Mouse (Mus musculus) cerebellum, postnatal 25 days (tissue): ENCODE data around the gene Tas2r108.

Experiments
- DNase-seq, 2 experiments: peaks; one replicate each; pipeline ENCODE4 v3.0.0; 2021; ENCODE audit warnings: mixed read lengths in 2 of 2

Tas2r108 gene

DNA sequence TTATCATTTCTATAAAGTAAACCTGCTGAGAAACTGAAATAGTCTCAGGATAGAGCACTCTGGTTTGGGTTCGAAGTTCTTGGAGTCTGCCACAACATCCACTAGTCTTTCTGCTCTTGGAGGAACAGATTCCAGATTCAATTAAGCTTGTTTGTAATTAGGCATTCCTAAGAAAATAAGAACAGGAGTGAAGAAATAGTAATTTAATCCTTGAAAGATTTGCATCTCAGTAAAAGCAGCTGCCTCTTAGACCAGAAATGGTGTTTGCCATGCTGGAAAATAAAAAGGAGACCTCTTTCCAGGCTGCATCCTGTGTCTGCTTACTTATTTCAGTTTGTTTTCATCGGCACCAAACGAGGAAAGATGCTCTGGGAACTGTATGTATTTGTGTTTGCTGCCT is at the start of gene Tas2r108:
TSS of gene Tas2r108 (plus strand) at position 301 of the 400 bp plus-strand sequence.
- no peak for DNase-seq

DNA sequence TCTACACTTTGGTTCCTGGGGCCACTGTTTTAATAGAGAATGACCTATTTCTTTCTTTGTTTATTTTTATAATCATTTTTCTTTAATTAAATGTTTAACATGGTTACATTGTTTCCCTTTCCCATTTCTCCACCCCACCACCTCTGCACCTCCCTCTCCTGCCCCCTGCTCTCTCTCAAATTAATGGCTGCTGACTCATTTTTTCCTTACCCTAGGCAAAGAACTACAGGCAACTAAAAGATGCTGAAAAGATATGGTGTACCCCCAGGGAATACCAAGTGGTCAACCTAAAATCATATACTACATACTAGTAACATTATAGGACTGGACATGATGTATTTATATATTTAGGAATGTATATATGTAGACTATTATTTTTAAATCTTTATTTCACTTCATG is 44.7 kb upstream of the Tas2r108 start:
- DNase-seq: no peak

DNA sequence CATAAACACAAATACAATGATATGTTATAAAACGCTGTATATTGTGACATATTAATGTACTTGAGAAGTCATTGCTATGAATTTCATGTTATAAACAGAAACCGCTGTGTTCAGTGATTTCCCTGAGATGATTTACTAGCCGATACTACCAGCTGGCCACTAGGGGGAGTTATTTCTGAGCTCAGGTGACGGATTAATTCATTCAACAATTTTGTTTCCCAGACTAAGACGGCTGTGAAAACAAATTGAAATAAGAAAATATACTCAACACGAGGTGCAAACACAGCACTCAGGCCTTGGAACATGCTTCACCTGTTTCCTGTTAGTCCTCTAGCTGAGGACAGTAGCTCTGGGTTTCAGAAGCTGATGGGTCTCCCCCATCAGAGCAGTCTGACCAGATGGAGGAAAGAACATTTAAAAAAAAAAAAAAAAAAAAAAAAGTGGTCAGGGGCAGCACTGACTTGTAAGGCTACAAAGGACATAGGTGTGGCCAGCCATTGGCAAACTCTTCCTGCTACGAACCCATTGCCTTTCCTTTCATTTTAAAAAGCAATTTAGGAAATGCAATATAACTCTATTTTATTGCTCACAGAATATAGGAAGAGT is 38.8 kb upstream of the Tas2r108 start:
- no peak for DNase-seq

DNA sequence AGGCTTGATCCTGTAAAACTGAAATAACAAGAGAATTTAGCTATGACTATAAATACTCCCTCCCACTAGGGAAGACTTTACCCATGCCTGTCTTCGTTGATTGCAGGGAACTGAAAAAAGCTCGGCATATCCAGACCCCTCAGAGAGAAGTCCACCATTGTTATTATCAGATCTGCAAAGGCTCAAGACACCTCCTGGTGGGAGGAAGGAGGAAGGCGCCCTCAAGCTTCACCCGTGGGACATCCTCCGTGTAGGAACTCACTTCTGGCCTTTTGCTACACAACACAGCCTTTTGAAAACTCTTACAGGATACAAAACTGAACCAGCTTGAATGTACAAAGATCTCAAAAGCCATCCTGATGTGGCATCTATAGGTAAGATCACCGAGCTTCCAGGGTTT is 27.6 kb upstream of the Tas2r108 start:
- DNase-seq: no peak

GRCm38 (mm10) chr6:40470916-40471719 is 22.2 kb upstream of the Tas2r108 start, which contains the start of gene Ssbp1:
Gene Ssbp1 (plus strand): TSS chr6:40471352.
- peak; percentile 92 to 94 for DNase-seq

DNA sequence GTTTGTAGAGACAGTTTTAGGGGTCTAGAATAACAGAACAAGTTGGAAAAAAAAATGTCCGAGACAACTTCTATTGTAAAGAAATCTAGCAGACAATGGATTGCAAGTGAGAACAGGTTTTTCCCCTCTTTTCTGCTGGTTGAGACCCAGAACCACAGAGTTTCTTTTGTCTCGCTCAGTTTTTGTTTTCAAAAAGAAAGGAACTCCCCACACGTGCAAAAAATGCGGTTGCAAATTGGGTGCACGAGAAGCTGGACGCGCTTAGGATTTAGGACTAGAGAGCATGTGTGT is 21.7 kb upstream of the Tas2r108 start:
- peak in 1 of 2 experiments; percentile 5 for DNase-seq

DNA sequence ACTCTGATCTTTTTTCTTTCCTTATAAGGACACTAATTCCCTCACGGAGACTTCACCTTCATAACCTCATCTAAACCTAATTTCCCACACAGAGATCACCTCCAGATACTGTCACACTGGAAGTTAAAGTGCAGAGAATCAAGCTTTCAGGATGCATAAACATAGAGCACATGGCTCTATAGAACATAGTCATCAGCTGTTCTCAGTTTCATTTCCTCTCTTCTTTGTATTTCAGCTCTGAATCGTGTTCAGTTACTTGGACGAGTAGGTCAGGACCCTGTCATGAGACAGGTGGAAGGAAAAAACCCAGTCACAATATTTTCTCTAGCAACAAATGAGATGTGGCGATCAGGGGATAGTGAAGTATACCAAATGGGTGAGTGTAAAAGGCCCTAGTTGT is 17.2 kb upstream of the Tas2r108 start:
- DNase-seq: no peak

- DNase-seq: no peak
These were observed 13.6 kb upstream of the Tas2r108 start for GRCm38 (mm10) chr6:40479705-40480104.

- DNase-seq: no peak
These were observed 11.0 kb upstream of the Tas2r108 start for GRCm38 (mm10) chr6:40482318-40482717.

GRCm38 (mm10) chr6:40490933-40491332 is 2.4 kb upstream of the Tas2r108 start, which contains the start of gene Tas2r137:
Gene Tas2r137 (plus strand): TSS chr6:40491233.
- no peak for DNase-seq

GRCm38 (mm10) chr6:40519408-40519807 is 26.1 kb downstream of the Tas2r108 start, which contains the start of gene Prss37:
Gene Prss37 (minus strand): TSS chr6:40519508.
- DNase-seq: no peak
